In genomic region chr12:51594030-51594470, GRCm38 (mm10) we compare ENCODE assay signal across 8 mouse cellular contexts. TPM values are rescaled to one million over a fixed set of nuclear protein-coding genes. Genes with fewer than 3 reads are reported as not detected.
DNase-seq lines count a peak whose midpoint lies in the region; ATAC-seq and TF ChIP-seq lines count a peak whose summit lies in the region.

No protein-coding gene starts in this region.

- H3K36me3 ChIP-seq in heart, embryonic 12.5 days, result no peaks in the 10 kb centered on the region
- no peaks in the 10 kb centered on the region for H3K36me3 ChIP-seq in ES-E14 (ENCODE audit: control insufficient read depth, insufficient read depth, low read length, poor library complexity, severe bottlenecking)
- no peaks in the 10 kb centered on the region for H3K36me3 ChIP-seq in forebrain, embryonic 16.5 days (ENCODE audit: control insufficient read depth, insufficient read depth)
- no peaks in the 10 kb centered on the region for H3K36me3 ChIP-seq in liver, embryonic 16.5 days (ENCODE audit: control insufficient read depth, insufficient read depth)

- no peak for ATAC-seq in heart, embryonic 12.5 days (ENCODE audit: insufficient number of reproducible peaks, low FRiP score)
- peak; percentile 43; the same call in 1 of the 2 replicates for ATAC-seq in forebrain, embryonic 16.5 days
- ATAC-seq in liver, embryonic 16.5 days (ENCODE audit: low read depth), result no peak

- H3K9ac ChIP-seq in heart, embryonic 12.5 days, result peak overlapping the region; percentile 62
- no peak overlapping the region for H3K9ac ChIP-seq in ES-E14 (ENCODE audit: insufficient read depth, low read depth, low read length, poor library complexity, severe bottlenecking)
- H3K9ac ChIP-seq in forebrain, embryonic 16.5 days (replicated peaks; ENCODE audit: low read depth, low read length), result peak overlapping the region; percentile 71
- H3K9ac ChIP-seq in liver, embryonic 16.5 days (ENCODE audit: low read depth, low read length), result no peak overlapping the region

- H3K4me2 ChIP-seq in heart, embryonic 12.5 days, result peak overlapping the region; percentile 98
- peak overlapping the region; percentile 92 for H3K4me2 ChIP-seq in forebrain, embryonic 16.5 days (ENCODE audit: low read length)
- peak overlapping the region; percentile 69 for H3K4me2 ChIP-seq in liver, embryonic 16.5 days (ENCODE audit: low read depth, low read length)

- WGBS in heart, embryonic 12.5 days, result 2% methylated on average over 18 of the region's 18 CpGs
- WGBS in forebrain, embryonic 16.5 days, result under 1% methylated on average over 18 of the region's 18 CpGs
- WGBS in liver, embryonic 16.5 days (ENCODE audit: insufficient replicate concordance), result 2% methylated on average over 18 of the region's 18 CpGs

- DNase-seq in heart, postnatal 36 days, result no peak
- DNase-seq in ES-E14 (ENCODE audit: low read depth, low spot score), result no peak
- no peak for DNase-seq in urinary bladder, adult 2 months (ENCODE audit: low spot score)
- DNase-seq in thymus, postnatal 10 days (ENCODE audit: low spot score in 2 of 2), result no peak
- DNase-seq in left cerebral cortex, adult 8-10 months (ENCODE audit: low spot score in 2 of 2), result no peak

- H3K4me3 ChIP-seq in heart, embryonic 12.5 days, result peak overlapping the region; percentile 62
- H3K4me3 ChIP-seq in ES-E14 (ENCODE audit: insufficient read depth in 1 of 2, low read depth in 1 of 2, low read length in 2 of 2, poor library complexity in 1 of 2, severe bottlenecking in 1 of 2), result peak overlapping the region; percentile 69 to 70
- H3K4me3 ChIP-seq in forebrain, embryonic 16.5 days (replicated peaks; ENCODE audit: low read length), result peak overlapping the region; percentile 76
- peak overlapping the region; percentile 53 for H3K4me3 ChIP-seq in liver, embryonic 16.5 days (ENCODE audit: low read depth, low read length)

- H3K27me3 ChIP-seq in heart, embryonic 12.5 days (replicated peaks), result peaks cover 51% of the 10 kb centered on the region
- peaks cover 18% of the 10 kb centered on the region for H3K27me3 ChIP-seq in forebrain, embryonic 16.5 days (replicated peaks; ENCODE audit: control insufficient read depth, insufficient read depth, low read length)
- peaks cover 55% of the 10 kb centered on the region for H3K27me3 ChIP-seq in liver, embryonic 16.5 days (ENCODE audit: control insufficient read depth, insufficient read depth, low read depth, low read length)

- in situ Hi-C loops in ES-E14 (cut with MboI; ENCODE audit: low sequenced_read_pairs in 2 of 2, unreplicated experiment in 2 of 2), result no loop called here

- intact Hi-C loops in heart, postnatal 36 days (cut with DNase I), result no loop called here

- peaks cover 14% of the 10 kb centered on the region; the same call in 1 of the 2 replicates for H3K4me1 ChIP-seq in heart, embryonic 12.5 days (replicated peaks)
- no peaks in the 10 kb centered on the region for H3K4me1 ChIP-seq in ES-E14 (ENCODE audit: control insufficient read depth in 2 of 2, insufficient read depth in 2 of 2, low read length in 2 of 2, poor library complexity in 1 of 2)
- H3K4me1 ChIP-seq in forebrain, embryonic 16.5 days (replicated peaks; ENCODE audit: control insufficient read depth, insufficient read depth, low read length), result peaks cover 12% of the 10 kb centered on the region
- no peaks in the 10 kb centered on the region; the same call in 1 of the 2 replicates for H3K4me1 ChIP-seq in liver, embryonic 16.5 days (ENCODE audit: control insufficient read depth, low read depth, low read length)

- no peaks in the 10 kb centered on the region for H3K9me3 ChIP-seq in heart, embryonic 12.5 days (replicated peaks)
- no peaks in the 10 kb centered on the region for H3K9me3 ChIP-seq in ES-E14 (ENCODE audit: control insufficient read depth, insufficient read depth, low read depth, low read length)
- H3K9me3 ChIP-seq in forebrain, embryonic 16.5 days (ENCODE audit: control insufficient read depth, low read length), result no peaks in the 10 kb centered on the region
- no peaks in the 10 kb centered on the region for H3K9me3 ChIP-seq in liver, embryonic 16.5 days (replicated peaks; ENCODE audit: control insufficient read depth, low read length)

- no peak overlapping the region for H3K27ac ChIP-seq in heart, embryonic 12.5 days (ENCODE audit: poor library complexity, severe bottlenecking)
- H3K27ac ChIP-seq in ES-E14 (ENCODE audit: insufficient read depth, low read depth, low read length, poor library complexity, severe bottlenecking), result no peak overlapping the region
- no peak overlapping the region for H3K27ac ChIP-seq in forebrain, embryonic 16.5 days (ENCODE audit: low read length)
- H3K27ac ChIP-seq in liver, embryonic 16.5 days (ENCODE audit: low read length), result no peak overlapping the region

TF ChIP-seq in ES-E14, 5 proteins besides CTCF, POLR2A, EP300 and RAD21:
- TF ChIP-seq MAFK (IDR thresholded peaks at IDR 0.05; ENCODE audit: insufficient read depth, low read depth, low read length) (no peak), ZNF384 (IDR thresholded peaks at IDR 0.05; ENCODE audit: low read depth, low read length) (no peak), CHD2 (IDR thresholded peaks at IDR 0.05; ENCODE audit: low read depth, low read length) (no peak), ZC3H11A (IDR thresholded peaks at IDR 0.05; ENCODE audit: borderline replicate concordance, low read depth, low read length) (no peak), HCFC1 (IDR thresholded peaks at IDR 0.05; ENCODE audit: borderline replicate concordance, insufficient read depth, low read length) (no peak)

RNA-seq across cellular contexts. Expression of gene Coch, which starts 0.9 kb away (rescaled TPM):
- polyA plus RNA-seq in heart, embryonic 12.5 days (2016; fragmentation: Nextera tagmentation; extraction: Ambion mirVana), result 1.1 and 3.3 TPM in 2 replicates
- total RNA-seq in heart, postnatal 36 days (2021), result under 1 TPM in 1 of 2 experiments, not detected in 1; 0.22 TPM
- 26.3 and 35.3 TPM in 2 replicates for total RNA-seq in ES-E14 (2012; rRNA removed)
- 9.3 and 11.4 TPM in 2 replicates for polyA plus RNA-seq in forebrain, embryonic 16.5 days (2015; fragmentation: Nextera tagmentation; extraction: Ambion mirVana)
- 0.06 and 0.11 TPM in 2 replicates for polyA plus RNA-seq in liver, embryonic 16.5 days (2015; fragmentation: Nextera tagmentation; extraction: Ambion mirVana)
- polyA plus RNA-seq in urinary bladder, adult 2 months (2012; rRNA removed), result 0.80 and 0.98 TPM in 2 replicates
- 10 to 100 TPM; 27.4 to 31.2 (median 29.1) TPM for total RNA-seq in left cerebral cortex, adult 8-10 months (2022)

Comparison
In these comparisons a context has a peak if more than half of its experiments do, and no peak if none do; other contexts are left out.
1. H3K9ac ChIP-seq: peak in heart, embryonic 12.5 days (single experiment) and forebrain, embryonic 16.5 days (single experiment); none in ES-E14 (single experiment) and liver, embryonic 16.5 days (single experiment).
2. Peak in every context shown above with its lines, with median percentiles within 50 percentile points of each other: H3K4me2 ChIP-seq and H3K4me3 ChIP-seq.